Mouse (Mus musculus) neutrophil, adult 5-6 weeks (primary cell): ENCODE measurements around the gene Olfr846. TPM values are rescaled to one million over a fixed set of nuclear protein-coding genes. Genes with fewer than 3 reads are reported as not detected.

Experiments used
- ATAC-seq: fragments of 151-379, 151-347 bp; 2 replicates; pipeline ENCODE4 v1.8.0; 2017; ENCODE audit warnings: mild to moderate bottlenecking, moderate TSS enrichment; ENCODE audit not compliant: insufficient number of reproducible peaks, poor library complexity, low FRiP score, severe bottlenecking; ENCODE audit errors: extremely low read depth
- total RNA-seq: library from RNA; stranded (forward); fragments of 200-1000 nt; gene quantifications from 2 replicates; pipeline ENCODE4 v1.2.3, GENCODE M21; 2017

Gene Olfr846
- not detected in 2 replicates for total RNA-seq

DNA sequence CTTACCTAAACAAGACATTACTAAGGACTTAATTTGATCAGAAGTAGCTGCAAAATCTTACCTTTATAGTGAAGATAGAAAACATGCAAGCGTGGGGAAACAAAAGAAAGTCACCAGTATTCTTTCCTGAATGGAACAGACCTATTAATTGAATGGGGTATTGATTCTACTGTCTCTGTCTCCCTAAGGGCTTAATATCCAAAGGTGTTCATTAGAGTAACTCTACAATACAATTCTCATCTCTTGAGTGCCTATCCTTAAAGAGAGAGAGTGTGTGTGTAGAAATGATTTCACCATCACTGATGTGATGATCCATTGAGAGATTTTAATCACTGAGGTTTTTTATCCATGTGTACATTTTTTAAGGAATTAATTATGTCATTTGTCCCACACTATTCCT is at the start of gene Olfr846:
Gene Olfr846 (minus strand): TSS at position 101 of the 400 bp plus-strand sequence.
- ATAC-seq = no peak

DNA sequence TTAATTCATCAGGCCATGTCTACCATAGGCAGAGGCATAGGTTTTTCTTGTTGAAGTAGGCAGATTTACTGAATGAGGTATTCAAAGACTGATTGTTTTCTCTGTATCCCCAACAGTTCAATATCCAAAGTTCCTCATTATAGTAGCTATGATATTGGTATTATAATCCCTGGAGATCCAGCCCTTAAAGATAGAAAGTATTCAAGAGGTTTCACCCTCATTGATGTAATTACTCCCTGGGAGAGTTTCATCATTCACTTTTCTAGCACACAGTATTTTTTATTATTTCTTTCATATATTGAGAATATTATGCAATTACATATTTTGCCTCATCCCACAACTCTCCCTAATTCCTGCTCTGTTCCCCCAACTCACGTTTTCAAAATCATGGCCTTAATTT is 14.8 kb upstream of the Olfr846 start, which contains the start of gene Olfr847:
Gene Olfr847 (minus strand): TSS at position 101 of the 400 bp plus-strand sequence.
- ATAC-seq = no peak

DNA sequence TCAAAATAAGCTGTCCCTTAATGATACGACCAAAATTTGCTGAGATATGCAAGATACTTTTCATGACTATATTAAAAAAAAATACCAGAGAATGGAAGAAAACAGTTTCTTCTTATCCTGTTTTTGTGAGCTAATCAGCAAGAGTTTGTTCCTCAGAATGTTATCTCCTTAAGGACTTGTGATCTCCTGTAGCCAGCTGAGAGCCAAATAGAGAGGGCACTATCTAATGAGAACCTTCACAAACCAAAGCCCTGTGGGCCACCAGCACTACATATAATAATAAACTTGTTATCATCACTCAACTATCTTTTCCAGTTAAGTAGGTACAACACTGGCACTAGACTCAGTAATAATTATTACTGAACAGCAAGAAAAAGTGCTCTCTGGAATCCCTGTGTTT is 27.6 kb downstream of the Olfr846 start, which contains the start of gene Olfr845:
Gene Olfr845 (plus strand): TSS at position 301 of the 400 bp plus-strand sequence.
- no peak for ATAC-seq

DNA sequence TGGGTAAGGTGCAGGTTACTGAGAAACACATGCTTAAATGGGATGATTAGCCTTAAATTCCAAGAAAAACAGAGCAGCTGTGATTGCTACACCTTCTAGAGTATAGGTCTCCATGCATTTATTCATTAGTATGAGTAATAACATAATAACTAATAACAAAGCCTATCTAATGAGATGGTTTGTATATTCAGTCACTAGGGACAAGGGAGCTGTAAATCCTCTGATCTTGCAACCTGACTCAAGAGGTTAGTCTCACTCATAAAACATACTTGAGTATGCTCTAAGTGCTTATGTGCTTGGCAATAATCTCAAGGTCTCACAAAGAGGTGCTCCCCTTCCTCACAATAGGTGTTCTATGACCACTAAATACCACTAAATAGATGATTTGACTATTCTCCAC is 47.8 kb downstream of the Olfr846 start, which contains the start of gene Olfr844:
Gene Olfr844 (plus strand): TSS at position 301 of the 400 bp plus-strand sequence.
- no peak for ATAC-seq

Other genes starting within 250 kb of the Olfr846 start
- not detected in 2 replicates for gene Olfr836, start 243.6 kb downstream of the Olfr846 start, total RNA-seq
- 0.12 TPM in 1 of 2 replicates, not detected in the other for gene Olfr837, start 227.7 kb downstream of the Olfr846 start, total RNA-seq
- gene Olfr839-ps1, start 186.7 kb downstream of the Olfr846 start, total RNA-seq = under 0.01 and 0.12 TPM in 2 replicates
- gene Olfr843, start 112.0 kb downstream of the Olfr846 start, total RNA-seq = not detected in 2 replicates
- gene Olfr844, start 47.7 kb downstream of the Olfr846 start, total RNA-seq = not detected in 2 replicates
- gene Olfr845, start 27.5 kb downstream of the Olfr846 start, total RNA-seq = not detected in 2 replicates
- 1.9 TPM in 1 of 2 replicates, not detected in the other for gene Olfr847, start 14.7 kb upstream of the Olfr846 start, total RNA-seq
- gene Olfr849, start 76.3 kb upstream of the Olfr846 start, total RNA-seq = 0.49 TPM in 1 of 2 replicates, not detected in the other
- not detected in 2 replicates for gene Olfr850, start 114.2 kb upstream of the Olfr846 start, total RNA-seq
- gene Olfr851, start 129.3 kb upstream of the Olfr846 start, total RNA-seq = not detected in 2 replicates
- gene Olfr853, start 177.1 kb upstream of the Olfr846 start, total RNA-seq = not detected in 2 replicates
- gene Olfr854, start 203.4 kb upstream of the Olfr846 start, total RNA-seq = not detected in 2 replicates
- not detected in 2 replicates for gene Olfr855, start 218.6 kb upstream of the Olfr846 start, total RNA-seq